Mouse (Mus musculus) G1E (cell line): ENCODE results near the gene Timp1.

Experiments
- CTCF ChIP-seq: IDR thresholded peaks from 2 replicates; pipeline ENCODE4 v1.5.1; 2012; ENCODE audit warnings: low read depth, low read length, inconsistent platforms, mixed read lengths
- GATA1 ChIP-seq: IDR thresholded peaks from 2 replicates; pipeline ENCODE4 v1.6.1; 2012; ENCODE audit warnings: borderline replicate concordance, low read length, inconsistent platforms, mixed read lengths
- GATA2 ChIP-seq: IDR thresholded peaks from 2 replicates; pipeline ENCODE4 v1.6.1; 2012; ENCODE audit warnings: low read depth, low read length, inconsistent platforms, borderline replicate concordance
- POLR2AphosphoS5 ChIP-seq: IDR thresholded peaks from 2 replicates; pipeline ENCODE4 v1.6.1; 2012; ENCODE audit warnings: low read depth, low read length, inconsistent platforms; ENCODE audit not compliant: insufficient replicate concordance

GRCm38 (mm10) chrX:20868091-20868490, 1.9 kb upstream of the Timp1 start:
- TF ChIP-seq CTCF (no peak), GATA1 (no peak), POLR2AphosphoS5 (no peak), GATA2 (no peak)
